Mouse (Mus musculus): ENCODE measurements at regions not wholly inside any gene's neighbourhood (a gene's known extent, or its start where the extent isn't known, plus 50 kb on each side); places are given as distances from the start of the nearest gene placed in this dataset.

DNA sequence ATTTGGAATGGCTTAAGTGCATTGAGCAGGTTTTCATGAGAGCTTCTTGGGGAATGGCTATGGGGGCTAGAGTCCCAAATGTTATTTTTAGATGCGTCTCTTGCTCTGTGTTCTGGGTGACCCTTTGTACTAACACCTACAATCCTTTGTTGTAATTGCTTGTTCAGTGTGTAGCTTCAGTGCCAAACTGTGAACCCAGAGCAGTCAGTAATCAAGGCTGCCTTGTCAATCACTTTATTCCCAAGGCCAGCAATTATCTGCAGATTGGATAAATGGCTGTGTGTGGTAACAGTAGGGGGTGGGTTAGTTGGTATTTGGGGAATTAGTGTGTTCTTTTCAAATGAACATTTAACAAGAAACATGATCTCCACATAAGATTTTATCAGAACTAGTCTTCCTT is 390.4 kb downstream of the Poteg start:
- Histone ChIP-seq H3K9me3 (no peaks in the 10 kb centered on the region), H3K36me3 (no peaks in the 10 kb centered on the region), H3K27ac (no peak overlapping the region), H3K27me3 (ENCODE audit: insufficient read depth, poor library complexity, severe bottlenecking) (no peaks in the 10 kb centered on the region), H3K4me1 (replicated peaks) (no peaks in the 10 kb centered on the region), H3K4me3 (no peak overlapping the region)
- WGBS = 36% methylated on average over 1 of the region's 1 CpGs
- no peak for DNase-seq (ENCODE audit: low spot score)

DNA sequence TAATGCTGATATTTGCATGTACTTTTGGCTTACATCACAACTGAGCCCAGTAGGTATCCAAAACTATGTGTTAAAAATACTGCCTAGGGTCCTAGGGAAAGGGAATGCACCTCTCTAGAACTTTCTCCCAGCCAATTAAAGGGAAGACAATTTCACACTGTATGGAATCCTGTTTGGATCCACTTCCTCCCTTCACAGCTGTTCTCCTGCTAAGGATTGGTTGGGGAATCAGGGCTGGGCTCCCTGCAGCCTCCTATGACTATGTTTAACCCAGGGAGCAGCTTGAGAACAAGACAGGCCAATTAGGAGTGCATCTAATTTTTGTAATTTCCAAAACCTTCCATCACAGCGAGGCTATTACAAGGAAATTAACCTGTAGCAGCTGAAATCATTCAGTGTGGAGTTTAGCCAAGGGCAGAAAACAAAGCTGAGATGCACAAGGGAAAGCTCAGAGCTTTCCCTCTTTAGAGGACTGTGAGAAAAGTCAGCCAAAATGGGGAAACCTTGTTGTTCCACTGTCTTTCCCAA is 419.1 kb downstream of the Poteg start:
- no peak for DNase-seq (ENCODE audit: low spot score)
- Histone ChIP-seq H3K27ac (no peak overlapping the region), H3K36me3 (no peaks in the 10 kb centered on the region), H3K4me3 (no peak overlapping the region), H3K9me3 (no peaks in the 10 kb centered on the region), H3K27me3 (ENCODE audit: insufficient read depth, poor library complexity, severe bottlenecking) (no peaks in the 10 kb centered on the region), H3K4me1 (replicated peaks) (no peaks in the 10 kb centered on the region)
- 76% methylated on average over 1 of the region's 1 CpGs for WGBS

DNA sequence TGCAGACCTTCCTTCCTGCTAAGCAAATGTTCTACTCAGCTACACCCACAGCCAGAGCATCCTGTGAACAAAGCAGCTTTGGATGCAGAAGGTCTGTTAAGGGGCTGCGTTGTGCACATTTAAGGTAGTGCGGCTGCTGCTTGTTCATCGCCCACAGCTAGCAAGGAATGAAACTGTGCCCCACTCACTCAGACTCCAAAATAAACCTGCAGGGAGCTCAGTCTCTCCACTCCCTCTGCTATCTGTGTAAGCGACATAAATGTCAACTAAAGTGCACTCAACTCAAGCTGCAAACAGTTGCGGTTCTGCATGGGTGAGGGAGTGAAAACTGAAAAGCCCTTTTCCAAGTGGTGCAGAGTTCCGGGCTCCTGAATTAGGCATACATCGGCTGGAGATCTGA is 421.1 kb downstream of the Poteg start:
- DNase-seq (ENCODE audit: low spot score) = no peak
- Histone ChIP-seq H3K36me3 (no peaks in the 10 kb centered on the region), H3K4me1 (replicated peaks) (no peaks in the 10 kb centered on the region), H3K9me3 (no peaks in the 10 kb centered on the region), H3K27ac (no peak overlapping the region), H3K4me3 (no peak overlapping the region), H3K27me3 (ENCODE audit: insufficient read depth, poor library complexity, severe bottlenecking) (no peaks in the 10 kb centered on the region)
- 90% methylated on average over 7 of the region's 7 CpGs for WGBS

DNA sequence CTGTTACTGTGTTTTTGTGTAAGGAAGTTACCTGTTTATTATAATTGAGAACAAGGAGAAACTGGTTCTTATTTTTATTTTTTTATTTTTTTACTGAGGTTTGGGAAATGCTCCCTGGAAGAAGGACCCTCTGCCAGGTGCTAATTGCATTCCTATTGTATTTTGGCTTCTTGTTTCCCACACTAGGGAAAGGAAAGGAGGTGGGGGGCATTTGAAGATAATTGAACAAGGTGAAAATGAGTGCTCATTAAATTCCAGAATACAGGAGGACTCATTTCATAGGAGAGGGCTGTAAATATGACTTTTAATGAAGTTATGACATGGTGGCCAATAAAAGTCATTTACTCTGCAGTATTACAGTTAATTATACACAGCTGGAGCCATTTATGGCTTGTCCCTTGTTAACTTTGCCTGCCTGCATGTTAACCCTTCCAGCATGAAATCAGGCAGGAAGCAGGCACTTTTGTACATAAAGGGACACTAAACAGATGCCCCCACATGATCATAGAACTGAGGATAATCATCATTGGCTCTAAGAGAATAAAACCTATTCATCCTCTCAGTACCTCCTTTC is 430.3 kb downstream of the Poteg start:
- DNase-seq (ENCODE audit: low spot score) = no peak
- H3K27me3 ChIP-seq (ENCODE audit: insufficient read depth, poor library complexity, severe bottlenecking) = no peaks in the 10 kb centered on the region

DNA sequence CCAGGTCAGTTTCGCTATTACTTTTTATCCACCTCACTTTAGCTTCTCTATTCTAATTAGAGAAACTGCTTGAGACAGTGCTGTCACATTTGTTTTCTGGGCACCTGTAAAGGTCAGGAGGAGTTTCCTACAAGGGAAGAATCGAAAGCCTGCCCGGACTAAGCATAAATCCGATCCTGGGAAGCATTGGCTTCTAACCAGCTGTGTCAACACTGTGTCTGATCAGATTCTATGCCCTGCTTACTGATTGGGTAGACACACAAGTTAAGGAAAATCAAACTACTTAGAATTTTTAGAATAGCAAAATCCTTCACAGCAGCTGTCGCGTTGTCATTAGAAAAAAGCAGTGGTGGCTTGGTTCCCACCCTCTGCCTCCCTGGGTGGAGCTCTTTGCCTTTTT is 441.8 kb downstream of the Poteg start:
- Histone ChIP-seq H3K27me3 (ENCODE audit: insufficient read depth, poor library complexity, severe bottlenecking) (no peaks in the 10 kb centered on the region), H3K4me3 (no peak overlapping the region), H3K9me3 (no peaks in the 10 kb centered on the region), H3K4me1 (replicated peaks) (peaks cover 2% of the 10 kb centered on the region; the same call in 1 of the 2 replicates), H3K36me3 (no peaks in the 10 kb centered on the region), H3K27ac (no peak overlapping the region)
- WGBS = 73% methylated on average over 6 of the region's 6 CpGs
- DNase-seq (ENCODE audit: low spot score) = no peak

More for the DNA sequence above, 430.3 kb downstream of the Poteg start:
- no peak overlapping the region for H3K27ac ChIP-seq
- H3K9me3 ChIP-seq = no peaks in the 10 kb centered on the region
- no peaks in the 10 kb centered on the region for H3K36me3 ChIP-seq
- no peak overlapping the region for H3K4me3 ChIP-seq
- H3K4me1 ChIP-seq (replicated peaks) = no peaks in the 10 kb centered on the region; the same call in 1 of the 2 replicates

DNA sequence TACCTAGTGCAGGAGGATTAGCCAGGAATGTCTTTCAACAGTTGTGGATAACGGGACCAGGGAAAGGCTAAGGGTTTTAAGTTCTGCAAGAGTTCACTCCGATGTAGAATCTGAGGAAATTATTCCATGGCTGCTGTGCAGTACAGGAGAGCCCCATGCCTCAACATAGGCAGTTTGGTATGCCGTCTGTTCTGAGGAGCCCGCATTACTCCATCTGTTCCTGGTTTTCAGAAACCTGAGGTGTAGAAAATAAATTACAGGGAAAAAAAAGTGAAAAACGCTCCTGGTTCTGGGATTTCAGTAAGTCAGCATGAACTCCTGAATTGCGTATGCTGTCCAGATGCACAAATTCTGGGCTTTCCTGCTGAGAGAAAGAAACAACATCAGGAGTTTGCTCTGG is 446.9 kb downstream of the Poteg start:
- no peak overlapping the region for H3K4me3 ChIP-seq
- H3K4me1 ChIP-seq (replicated peaks) = peaks cover 2% of the 10 kb centered on the region; the same call in 1 of the 2 replicates
- no peaks in the 10 kb centered on the region for H3K9me3 ChIP-seq
- H3K27me3 ChIP-seq (ENCODE audit: insufficient read depth, poor library complexity, severe bottlenecking) = no peaks in the 10 kb centered on the region
- no peaks in the 10 kb centered on the region for H3K36me3 ChIP-seq
- DNase-seq (ENCODE audit: low spot score) = no peak
- no peak overlapping the region for H3K27ac ChIP-seq
- WGBS = 69% methylated on average over 6 of the region's 6 CpGs

DNA sequence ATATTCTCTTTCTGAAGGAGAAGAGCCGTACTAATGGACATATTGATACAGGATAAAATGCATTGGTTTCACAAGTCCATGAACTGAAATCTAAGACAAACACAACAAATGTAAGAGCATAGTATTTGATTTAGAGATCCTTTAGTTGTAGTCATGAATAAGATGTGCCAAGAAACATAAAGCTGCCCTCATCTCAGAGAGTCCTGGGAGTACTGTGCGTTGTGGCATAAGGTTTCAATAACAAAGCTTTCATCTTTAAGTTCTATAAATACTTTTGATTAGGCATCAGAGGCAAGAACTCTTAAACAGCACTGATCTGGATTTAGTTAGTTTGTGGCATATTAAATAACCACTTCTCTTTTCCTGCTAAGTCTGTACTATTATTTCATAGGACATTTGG is 452.6 kb downstream of the Poteg start:
- Histone ChIP-seq H3K4me1 (replicated peaks) (peaks cover 19% of the 10 kb centered on the region; the same call in 1 of the 2 replicates), H3K9me3 (no peaks in the 10 kb centered on the region), H3K4me3 (no peak overlapping the region), H3K36me3 (no peaks in the 10 kb centered on the region), H3K27me3 (ENCODE audit: insufficient read depth, poor library complexity, severe bottlenecking) (no peaks in the 10 kb centered on the region), H3K27ac (no peak overlapping the region)
- WGBS = 86% methylated on average over 2 of the region's 2 CpGs
- no peak for DNase-seq (ENCODE audit: low spot score)

DNA sequence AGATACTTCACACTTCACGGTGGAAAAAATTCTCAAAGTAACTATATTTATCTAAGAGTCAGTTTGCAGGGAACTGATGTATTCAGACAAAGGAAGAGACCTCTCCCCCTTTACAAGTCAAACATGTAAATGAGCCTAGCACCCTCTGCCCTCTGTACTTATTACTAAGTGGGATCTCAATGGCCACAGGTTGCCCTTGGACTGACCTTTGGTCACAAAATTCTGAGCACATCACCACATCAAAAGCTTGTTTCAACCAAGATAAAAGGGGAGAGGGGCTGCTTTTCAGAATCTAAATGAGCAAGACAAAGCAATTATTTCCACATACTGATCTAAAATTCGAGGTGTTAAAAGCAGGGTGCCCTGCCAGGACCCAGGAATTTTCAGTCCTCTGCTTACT is 456.3 kb downstream of the Poteg start:
- no peaks in the 10 kb centered on the region for H3K27me3 ChIP-seq (ENCODE audit: insufficient read depth, poor library complexity, severe bottlenecking)
- peaks cover 19% of the 10 kb centered on the region; the same call in 1 of the 2 replicates for H3K4me1 ChIP-seq (replicated peaks)
- 18% methylated on average over 2 of the region's 2 CpGs for WGBS
- no peaks in the 10 kb centered on the region for H3K9me3 ChIP-seq
- no peak overlapping the region for H3K4me3 ChIP-seq
- H3K27ac ChIP-seq = peak overlapping the region; percentile 59; the same call in 1 of the 2 replicates
- peak; percentile 31 for DNase-seq (ENCODE audit: low spot score)
- H3K36me3 ChIP-seq = no peaks in the 10 kb centered on the region

DNA sequence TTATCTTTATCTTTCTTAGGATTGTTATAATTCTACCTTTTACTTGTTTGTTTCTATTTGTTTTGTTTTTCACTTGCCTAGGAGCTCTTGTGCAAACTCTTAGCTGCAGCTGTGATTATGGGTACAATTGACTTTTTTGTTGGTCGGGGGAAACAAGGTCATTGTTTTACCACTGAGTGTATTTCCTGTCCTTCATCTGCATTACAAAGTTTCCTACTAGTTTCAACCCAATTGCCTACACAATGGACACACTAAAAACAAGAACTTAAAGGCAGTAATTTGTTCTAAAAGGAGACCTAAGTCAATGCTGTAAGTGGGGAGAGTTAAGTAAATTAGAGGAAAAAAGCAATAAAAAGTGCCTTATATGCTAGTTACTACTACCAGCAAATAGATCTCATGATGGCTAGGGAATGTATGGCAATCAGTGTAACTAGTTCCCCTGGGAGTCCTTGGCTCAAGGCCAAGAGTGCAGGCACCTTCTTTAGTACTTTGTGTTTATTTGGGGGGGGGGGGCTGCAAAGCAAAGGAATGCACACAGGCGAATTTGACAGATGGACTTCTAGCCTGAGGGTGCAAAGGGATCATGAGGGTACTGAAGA is 462.0 kb downstream of the Poteg start:
- no peak for DNase-seq (ENCODE audit: low spot score)
- Histone ChIP-seq H3K9me3 (no peaks in the 10 kb centered on the region), H3K36me3 (no peaks in the 10 kb centered on the region), H3K27me3 (ENCODE audit: insufficient read depth, poor library complexity, severe bottlenecking) (no peaks in the 10 kb centered on the region), H3K4me3 (no peak overlapping the region), H3K27ac (no peak overlapping the region), H3K4me1 (replicated peaks) (peaks cover 5% of the 10 kb centered on the region; the same call in 1 of the 2 replicates)
- WGBS = 59% methylated on average over 2 of the region's 2 CpGs

DNA sequence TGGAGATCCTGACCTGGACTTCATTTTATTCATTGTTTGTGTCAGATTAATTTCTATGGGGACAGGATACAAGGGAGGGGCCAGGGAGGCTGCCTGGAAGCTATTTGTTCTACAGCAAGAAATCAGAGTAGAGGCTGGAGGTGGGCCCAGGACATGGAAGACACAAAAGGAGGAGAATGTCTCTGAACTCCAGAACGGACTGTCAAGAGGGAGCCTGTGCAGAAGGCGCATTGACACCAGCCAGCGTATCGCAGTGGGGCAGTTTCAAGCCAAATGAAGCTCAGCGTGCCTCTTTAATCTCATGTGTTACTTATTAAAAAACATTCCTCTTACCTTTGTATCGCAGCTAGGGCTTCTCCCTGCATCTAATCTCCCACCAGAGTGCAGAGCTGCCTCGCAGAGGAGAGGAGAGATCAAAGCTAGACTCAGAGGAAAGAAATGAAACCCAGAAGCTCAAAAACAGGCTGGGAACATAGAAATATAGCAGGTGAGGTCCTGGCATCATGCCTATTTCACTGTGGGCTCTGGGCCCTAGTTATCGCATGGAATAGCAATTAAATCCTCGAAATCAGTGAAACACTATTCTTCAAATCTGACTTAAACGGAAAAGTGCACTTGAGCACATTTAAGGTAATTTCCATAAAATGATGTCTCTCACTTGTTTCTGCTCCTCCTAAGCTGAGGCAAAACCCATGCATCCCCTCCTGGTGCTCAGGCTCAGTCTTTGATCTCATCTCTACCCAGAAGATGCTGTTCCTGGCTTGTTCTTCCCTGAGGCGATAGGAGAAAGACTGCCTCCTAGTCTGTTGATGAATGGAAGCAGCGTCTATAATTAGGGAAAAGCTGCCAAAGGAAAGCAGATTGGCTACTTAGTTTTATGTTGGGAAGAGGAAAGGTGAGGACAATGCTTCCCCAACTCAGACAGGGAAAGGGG is 491.4 kb downstream of the Poteg start:
- H3K27ac ChIP-seq = no peak overlapping the region
- no peaks in the 10 kb centered on the region for H3K36me3 ChIP-seq
- peaks cover 9% of the 10 kb centered on the region for H3K4me1 ChIP-seq (replicated peaks)
- peak; percentile 11 for DNase-seq (ENCODE audit: low spot score)
- H3K4me3 ChIP-seq = no peak overlapping the region
- no peaks in the 10 kb centered on the region for H3K9me3 ChIP-seq
- no peaks in the 10 kb centered on the region for H3K27me3 ChIP-seq (ENCODE audit: insufficient read depth, poor library complexity, severe bottlenecking)
- WGBS = 68% methylated on average over 12 of the region's 12 CpGs

DNA sequence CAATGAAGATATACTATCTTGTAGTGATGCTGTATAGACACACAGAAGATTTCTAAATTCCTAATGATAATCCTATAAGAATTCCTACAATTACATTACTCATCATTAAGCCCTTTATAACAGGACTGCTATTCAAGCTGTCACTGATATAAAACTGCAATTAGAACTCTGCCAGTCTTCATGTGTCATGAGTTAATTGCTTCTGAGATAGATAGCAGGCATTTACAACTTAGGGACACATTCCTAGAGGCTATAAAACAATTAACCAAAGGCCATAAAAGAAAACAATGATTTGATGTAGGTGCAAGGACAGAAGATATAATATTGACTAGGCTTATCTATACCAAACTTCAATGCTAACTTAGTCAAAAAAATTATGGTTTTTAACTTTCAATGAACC is 507.5 kb downstream of the Poteg start:
- Histone ChIP-seq H3K27ac (no peak overlapping the region), H3K4me3 (no peak overlapping the region), H3K9me3 (no peaks in the 10 kb centered on the region; the same call in 1 of the 2 replicates), H3K4me1 (replicated peaks) (no peaks in the 10 kb centered on the region), H3K27me3 (ENCODE audit: insufficient read depth, poor library complexity, severe bottlenecking) (no peaks in the 10 kb centered on the region), H3K36me3 (no peaks in the 10 kb centered on the region)
- no peak for DNase-seq (ENCODE audit: low spot score)

DNA sequence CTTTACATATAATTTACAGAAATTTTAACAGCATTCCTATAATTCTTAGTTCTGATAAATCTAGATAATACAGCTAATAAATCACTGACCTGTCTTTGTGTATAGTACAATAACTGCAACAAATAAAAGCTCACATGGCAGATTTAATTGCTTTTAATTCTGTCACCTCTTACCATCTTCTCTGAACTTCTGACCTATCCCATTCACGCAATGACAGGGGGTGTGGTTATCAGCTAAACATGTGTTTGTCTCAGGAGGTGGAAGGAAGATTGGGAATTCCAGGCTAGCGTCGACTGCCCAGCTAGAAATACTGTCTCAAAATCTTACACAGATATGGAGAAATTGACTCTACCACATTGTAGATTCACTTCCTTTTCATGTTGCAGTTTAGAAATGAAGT is 533.5 kb downstream of the Poteg start:
- DNase-seq (ENCODE audit: low spot score) = no peak
- H3K27ac ChIP-seq = no peak overlapping the region
- H3K27me3 ChIP-seq (ENCODE audit: insufficient read depth, poor library complexity, severe bottlenecking) = peaks cover 11% of the 10 kb centered on the region
- H3K4me3 ChIP-seq = no peak overlapping the region
- WGBS = 20% methylated on average over 3 of the region's 3 CpGs
- no peaks in the 10 kb centered on the region for H3K36me3 ChIP-seq
- H3K9me3 ChIP-seq = no peaks in the 10 kb centered on the region
- peaks cover 16% of the 10 kb centered on the region for H3K4me1 ChIP-seq (replicated peaks)

DNA sequence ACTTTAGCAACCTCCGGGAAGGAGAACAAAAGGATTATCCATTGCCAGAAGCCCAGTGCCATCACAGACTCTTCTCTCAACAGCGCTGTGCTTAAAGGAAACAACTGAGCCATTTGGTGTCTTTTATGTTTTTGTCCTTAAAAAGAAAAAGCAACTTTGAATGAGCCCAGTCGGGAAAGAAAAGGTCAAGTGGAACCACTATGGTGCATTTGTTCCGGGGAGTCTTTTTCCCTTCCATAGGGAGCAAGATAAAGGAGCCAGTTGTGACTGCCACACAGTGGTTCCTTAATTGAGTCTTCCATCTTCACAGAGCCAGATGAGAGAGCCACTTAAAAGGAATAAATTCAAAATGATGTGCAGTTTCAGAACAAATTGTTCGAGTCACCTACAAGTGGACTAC is 534.3 kb downstream of the Poteg start:
- H3K27me3 ChIP-seq (ENCODE audit: insufficient read depth, poor library complexity, severe bottlenecking) = peaks cover 11% of the 10 kb centered on the region
- H3K36me3 ChIP-seq = no peaks in the 10 kb centered on the region
- peaks cover 16% of the 10 kb centered on the region for H3K4me1 ChIP-seq (replicated peaks)
- no peaks in the 10 kb centered on the region for H3K9me3 ChIP-seq
- H3K4me3 ChIP-seq = no peak overlapping the region
- peak; percentile 11 for DNase-seq (ENCODE audit: low spot score)
- WGBS = 31% methylated on average over 5 of the region's 5 CpGs
- H3K27ac ChIP-seq = no peak overlapping the region

All from hindbrain, embryonic 10.5 days (tissue).